Mouse (Mus musculus) lung, embryonic 16.5 days (tissue): Measurements from ENCODE around the gene Kctd7. TPM values are rescaled to one million over a fixed set of nuclear protein-coding genes. Genes with fewer than 3 reads are reported as not detected.
A peak's percentile ranks its signal among the peaks of the same experiment; 100 is the strongest.

ENCODE experiments used
- ATAC-seq: fragments of 200-750 bp; cut with Nextera tagmentation; 2 replicates; pipeline ENCODE4 v1.8.0; 2017; ENCODE audit warnings: low read depth, mild to moderate bottlenecking, moderate library complexity
- H3K27ac ChIP-seq: fragments of 300-500 bp; sonication (generic); 2 replicates; pipeline ENCODE4 v1.5.1; 2014; ENCODE audit warnings: mild to moderate bottlenecking, control low read depth, low read length
- H3K27me3 ChIP-seq: fragments of 300-500 bp; sonication (generic); 2 replicates; pipeline ENCODE4 v1.6.1; 2014; ENCODE audit warnings: low read depth, low read length, mixed read lengths; ENCODE audit not compliant: control insufficient read depth, insufficient read depth
- H3K36me3 ChIP-seq: fragments of 300-500 bp; sonication (generic); 2 replicates; pipeline ENCODE4 v1.6.1; 2014; ENCODE audit warnings: low read length; ENCODE audit not compliant: control insufficient read depth, insufficient read depth
- H3K4me1 ChIP-seq: fragments of 300-500 bp; sonication (generic); replicated peaks from 2 replicates; pipeline ENCODE4 v1.6.1; 2014; ENCODE audit warnings: low read length, mixed read lengths; ENCODE audit not compliant: control insufficient read depth, insufficient read depth
- H3K4me2 ChIP-seq: fragments of 300-500 bp; sonication (generic); 2 replicates; pipeline ENCODE4 v1.6.1; 2014; ENCODE audit warnings: low read depth, low read length, control low read depth
- H3K4me3 ChIP-seq: fragments of 300-500 bp; sonication (generic); 2 replicates; pipeline ENCODE4 v1.5.1; 2014; ENCODE audit warnings: mild to moderate bottlenecking, low read length, control low read depth
- H3K9ac ChIP-seq: fragments of 300-500 bp; sonication (generic); 2 replicates; pipeline ENCODE4 v1.6.1; 2014; ENCODE audit warnings: low read length, control low read depth
- H3K9me3 ChIP-seq: fragments of 300-500 bp; sonication (generic); 2 replicates; pipeline ENCODE4 v1.6.1; 2016; ENCODE audit warnings: low read length; ENCODE audit not compliant: control insufficient read depth
- WGBS: fragments of 180-500 bp; shearing (Covaris S2); extraction: QIAGEN DNeasy Blood & Tissue Kit; methylation state at CpG from one replicate; pipeline ENCODE4 v1.1.7; 2014; 5-methylcytosine and 5-hydroxymethylcytosine counted together
- polyA plus RNA-seq: library from polyadenylated mRNA; unstranded; fragments of >200 nt; fragmentation: Nextera tagmentation; extraction: Ambion mirVana; gene quantifications from 2 replicates; pipeline ENCODE4 v1.2.1, GENCODE M21; 2015

The Kctd7 gene
- polyA plus RNA-seq, 1 experiment from 2014 or later: 6.1 TPM

DNA sequence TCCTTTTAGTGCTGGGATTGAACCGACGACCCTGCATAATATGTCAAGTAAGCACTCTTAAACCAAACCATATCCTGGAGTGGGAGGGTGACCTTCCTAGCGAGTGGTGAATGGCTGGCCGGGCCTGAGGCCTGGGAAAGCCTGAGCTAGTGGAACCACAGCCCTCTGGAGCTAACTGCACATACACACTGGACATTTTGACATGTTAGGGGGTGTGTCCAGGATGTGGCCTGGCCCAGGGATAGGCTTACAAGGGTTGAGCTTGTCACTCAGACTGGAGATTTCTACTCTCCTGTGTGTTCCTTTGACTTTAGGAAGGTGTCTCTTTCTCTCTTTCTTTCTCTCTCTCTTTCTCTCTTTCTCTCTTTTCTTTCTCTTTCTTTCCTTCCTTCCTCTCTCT lies 13.9 kb downstream of the Kctd7 start:
- ATAC-seq: no peak

DNA sequence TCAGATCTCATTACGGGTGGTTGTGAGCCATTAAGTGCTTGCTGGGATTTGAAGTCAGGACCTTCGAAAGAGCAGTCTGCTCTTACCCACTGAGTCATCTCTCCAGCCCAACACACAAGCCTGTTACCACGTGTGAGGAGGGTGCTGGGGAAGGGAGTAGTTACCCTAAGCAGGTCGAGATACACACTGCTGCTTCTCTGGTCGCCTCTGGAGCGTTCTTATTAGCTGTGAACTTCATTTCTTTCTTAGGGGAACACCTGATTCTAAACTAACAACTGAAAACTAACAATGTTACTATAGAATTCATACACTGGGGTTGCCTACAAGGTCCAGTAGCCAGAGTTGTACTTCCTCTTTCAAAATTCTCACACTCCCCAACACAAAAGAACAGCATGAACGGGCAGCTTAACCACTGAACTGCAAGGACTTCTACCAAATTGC lies 15.1 kb downstream of the Kctd7 start:
- ATAC-seq: no peak
- WGBS: 55% methylated on average over 7 of the region's 7 CpGs
- no peak overlapping the region for H3K27ac ChIP-seq

More for the DNA sequence above, 13.9 kb downstream of the Kctd7 start:
- Histone ChIP-seq H3K36me3 (no peaks in the 10 kb centered on the region), H3K4me1 (no peaks in the 10 kb centered on the region), H3K27ac (no peak overlapping the region), H3K9ac (no peak overlapping the region), H3K4me2 (no peak overlapping the region), H3K9me3 (no peaks in the 10 kb centered on the region), H3K4me3 (no peak overlapping the region), H3K27me3 (no peaks in the 10 kb centered on the region)
- 68% methylated on average over 4 of the region's 4 CpGs for WGBS

DNA sequence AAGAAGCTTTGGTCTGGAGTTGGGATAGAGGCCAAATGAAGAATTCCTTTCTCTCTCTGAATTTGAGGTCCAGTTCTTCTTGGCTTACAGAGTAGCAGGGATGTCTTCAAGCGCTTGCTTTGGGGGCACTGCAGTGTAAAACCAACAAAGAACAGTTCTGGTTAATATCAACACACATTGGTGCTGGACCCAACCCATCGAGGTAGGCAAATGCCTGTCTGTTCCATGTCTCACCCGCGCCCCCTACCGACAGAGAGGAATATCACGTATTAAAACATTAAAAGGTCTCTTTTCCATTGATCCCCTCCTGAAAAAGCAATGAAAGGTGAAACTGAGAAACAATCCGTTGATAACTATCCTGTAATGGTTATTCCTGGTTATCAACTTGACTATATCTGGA lies 19.0 kb downstream of the Kctd7 start:
- 3% methylated on average over 7 of the region's 7 CpGs for WGBS
- Histone ChIP-seq H3K27ac (no peak overlapping the region), H3K4me1 (no peaks in the 10 kb centered on the region), H3K4me2 (no peak overlapping the region), H3K36me3 (no peaks in the 10 kb centered on the region), H3K4me3 (no peak overlapping the region), H3K27me3 (no peaks in the 10 kb centered on the region), H3K9me3 (no peaks in the 10 kb centered on the region), H3K9ac (no peak overlapping the region)
- no peak for ATAC-seq

More for the DNA sequence above, 15.1 kb downstream of the Kctd7 start:
- no peaks in the 10 kb centered on the region for H3K36me3 ChIP-seq
- no peaks in the 10 kb centered on the region for H3K4me1 ChIP-seq
- H3K4me3 ChIP-seq: no peak overlapping the region
- H3K9ac ChIP-seq: no peak overlapping the region
- no peaks in the 10 kb centered on the region for H3K27me3 ChIP-seq
- H3K4me2 ChIP-seq: no peak overlapping the region
- no peaks in the 10 kb centered on the region for H3K9me3 ChIP-seq

DNA sequence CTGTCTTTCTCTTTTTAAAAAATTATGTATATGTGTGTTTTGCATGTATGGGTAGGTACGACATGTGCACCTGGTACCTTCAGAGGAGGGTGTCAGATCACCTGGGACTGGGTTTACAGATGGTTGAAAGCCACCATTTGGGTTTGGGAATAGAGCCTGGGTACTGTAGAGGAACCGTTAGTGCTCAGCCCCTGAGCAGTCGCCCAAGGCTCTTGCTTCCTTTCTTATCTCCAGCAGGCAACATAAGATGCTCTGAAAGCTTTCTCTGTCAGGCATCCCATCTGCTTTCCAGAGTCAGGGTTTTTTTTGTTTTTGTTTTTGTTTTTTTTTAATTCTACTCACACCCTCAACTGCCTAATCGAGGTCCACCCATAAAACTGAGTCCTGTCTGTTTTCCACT lies 20.6 kb downstream of the Kctd7 start:
- Histone ChIP-seq H3K4me2 (no peak overlapping the region), H3K9me3 (no peaks in the 10 kb centered on the region), H3K27ac (no peak overlapping the region), H3K4me1 (no peaks in the 10 kb centered on the region), H3K4me3 (no peak overlapping the region), H3K27me3 (no peaks in the 10 kb centered on the region), H3K36me3 (no peaks in the 10 kb centered on the region), H3K9ac (no peak overlapping the region; the same call in 1 of the 2 replicates)
- no peak for ATAC-seq
- 62% methylated on average over 4 of the region's 4 CpGs for WGBS

DNA sequence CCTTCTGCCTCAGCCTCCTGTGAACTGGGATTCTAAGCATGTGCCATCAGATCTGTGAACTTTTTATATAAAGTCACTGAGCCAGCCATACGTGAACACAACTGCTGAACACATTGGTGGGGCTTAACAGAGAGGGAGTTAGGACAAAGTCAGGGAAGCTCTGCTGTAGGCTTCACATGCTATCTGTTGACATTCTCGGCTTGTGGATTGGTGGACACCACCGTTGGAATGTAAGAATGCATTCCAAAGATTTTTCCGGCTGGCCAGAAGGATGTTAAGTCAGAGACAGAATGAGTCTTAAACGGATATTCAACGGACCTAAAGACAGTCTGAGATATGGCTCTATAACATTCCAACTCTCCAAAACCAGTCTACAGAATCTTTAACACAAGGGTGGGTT lies 24.4 kb downstream of the Kctd7 start:
- 19% methylated on average over 6 of the region's 6 CpGs for WGBS
- Histone ChIP-seq H3K4me3 (no peak overlapping the region), H3K27ac (no peak overlapping the region), H3K36me3 (no peaks in the 10 kb centered on the region), H3K4me2 (no peak overlapping the region), H3K9me3 (no peaks in the 10 kb centered on the region), H3K27me3 (no peaks in the 10 kb centered on the region), H3K9ac (no peak overlapping the region), H3K4me1 (peaks cover 16% of the 10 kb centered on the region)
- ATAC-seq: no peak

DNA sequence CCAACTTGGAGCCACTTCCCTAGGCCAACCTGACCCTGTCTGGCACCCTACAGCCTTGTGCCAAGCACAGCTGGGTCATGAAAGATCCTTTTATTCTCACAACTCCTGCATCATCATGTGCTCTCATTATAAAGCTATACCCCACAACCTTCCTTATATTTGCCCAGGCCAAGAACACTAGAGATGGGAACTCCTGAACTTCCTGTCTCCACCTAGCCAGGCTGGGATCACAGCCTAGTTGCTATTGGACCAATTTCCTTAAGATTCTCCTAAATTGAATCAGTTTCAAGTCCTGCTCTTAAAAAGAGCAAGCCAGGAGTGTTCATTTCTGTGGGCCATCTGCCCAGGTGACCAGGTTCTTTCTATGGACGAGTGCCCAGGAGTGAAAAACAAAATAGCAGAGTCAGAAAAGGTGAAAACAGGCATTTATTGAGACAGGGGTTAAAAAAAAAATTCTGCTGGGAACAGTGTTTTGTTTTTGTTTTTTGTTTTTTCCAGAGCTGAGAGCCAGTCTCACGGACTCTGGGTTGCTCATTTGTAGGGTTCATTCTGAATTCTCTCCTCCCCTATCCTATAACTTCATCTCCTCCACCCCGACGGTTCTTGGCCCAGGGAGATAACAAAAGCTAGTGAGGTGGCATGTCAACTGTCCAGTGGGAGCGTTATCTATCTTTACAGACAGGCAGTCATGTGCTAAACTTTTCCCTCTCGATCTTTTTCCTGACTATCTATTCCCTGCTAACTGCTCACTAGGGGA lies 26.2 kb downstream of the Kctd7 start:
- WGBS: 9% methylated on average over 6 of the region's 6 CpGs
- Histone ChIP-seq H3K4me3 (peak overlapping the region; percentile 93), H3K9me3 (no peaks in the 10 kb centered on the region), H3K4me2 (peak overlapping the region; percentile 72), H3K27ac (peak overlapping the region; percentile 94), H3K27me3 (no peaks in the 10 kb centered on the region), H3K4me1 (peaks cover 16% of the 10 kb centered on the region), H3K36me3 (no peaks in the 10 kb centered on the region), H3K9ac (peak overlapping the region; percentile 78)
- peak; percentile 12 for ATAC-seq

DNA sequence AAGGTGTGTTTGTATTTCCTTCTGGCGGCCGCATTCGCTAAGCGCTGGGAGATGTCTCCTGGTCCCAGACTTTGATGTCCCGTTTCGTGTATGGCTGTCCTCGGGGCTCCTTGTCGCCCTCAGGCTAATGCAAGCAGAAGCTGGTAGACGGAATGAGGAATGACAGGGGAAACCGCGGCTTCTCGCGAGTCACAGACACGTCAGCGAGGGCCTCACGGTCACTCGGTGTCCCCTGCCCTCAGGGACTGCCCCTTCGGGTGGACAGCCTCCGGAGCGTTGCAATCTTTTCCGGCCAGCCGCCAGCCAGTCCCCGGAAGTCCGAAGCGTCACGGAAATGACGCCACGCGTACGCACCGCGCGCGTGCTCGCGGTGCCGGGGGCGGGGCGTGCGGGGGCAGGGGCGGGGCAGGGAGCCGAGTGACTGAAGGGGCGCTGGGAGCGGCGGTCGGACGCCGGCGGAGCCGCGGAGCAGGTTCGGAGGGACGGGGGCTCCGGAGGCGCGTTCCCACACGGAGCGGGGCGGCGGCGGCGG lies 26.8 kb downstream of the Kctd7 start, which contains the start of gene Rabgef1:
TSS of gene Rabgef1 (plus strand) at position 376 of the 532 bp plus-strand sequence.
- peak; percentile 96 for ATAC-seq
- no peaks in the 10 kb centered on the region for H3K36me3 ChIP-seq
- 0% methylated on average over 36 of the region's 62 CpGs for WGBS
- no peaks in the 10 kb centered on the region for H3K27me3 ChIP-seq
- peak within 1 kb of the TSS; percentile 78 for H3K9ac ChIP-seq
- H3K4me1 ChIP-seq: peaks cover 16% of the 10 kb centered on the region
- no peaks in the 10 kb centered on the region for H3K9me3 ChIP-seq
- peak within 1 kb of the TSS; percentile 73 for H3K4me2 ChIP-seq
- H3K27ac ChIP-seq: peak within 1 kb of the TSS; percentile 94
- peak within 1 kb of the TSS; percentile 93 for H3K4me3 ChIP-seq

DNA sequence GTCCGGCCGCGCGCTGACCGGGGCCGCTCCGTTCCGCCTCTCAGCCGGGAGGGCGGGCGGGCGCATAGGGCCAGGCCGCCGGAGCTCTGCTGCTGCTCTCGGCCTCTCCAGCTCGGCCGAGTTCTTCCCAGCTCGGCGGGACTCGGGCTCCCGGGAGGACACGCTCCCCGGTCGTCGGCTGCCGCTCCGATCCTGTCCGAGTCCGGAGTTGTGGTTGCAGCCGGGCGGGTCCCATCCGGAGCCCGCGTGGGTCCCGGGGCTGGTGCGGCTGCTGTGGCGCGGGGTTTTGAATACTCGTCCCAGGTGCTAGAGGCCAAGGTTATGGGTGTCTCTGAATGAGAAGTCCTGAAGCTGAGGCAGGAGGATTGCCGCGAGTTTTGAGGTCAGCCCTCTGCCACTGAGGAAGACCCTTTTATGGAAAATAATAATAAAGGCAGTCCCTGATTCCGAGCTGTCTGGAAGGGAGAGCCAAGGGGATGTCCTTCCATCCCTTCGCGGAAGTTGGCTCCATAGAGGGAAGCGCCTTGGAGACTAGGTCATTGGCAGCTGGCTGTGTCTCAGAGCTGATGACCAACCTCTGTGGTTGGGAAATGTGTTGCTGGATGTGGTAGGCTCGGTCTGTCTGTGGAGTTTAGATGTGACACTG lies 27.4 kb downstream of the Kctd7 start:
- Histone ChIP-seq H3K36me3 (no peaks in the 10 kb centered on the region), H3K27me3 (no peaks in the 10 kb centered on the region), H3K27ac (peak overlapping the region; percentile 73), H3K4me3 (peak overlapping the region; percentile 93), H3K4me2 (peak overlapping the region; percentile 73), H3K9me3 (no peaks in the 10 kb centered on the region), H3K9ac (peak overlapping the region; percentile 78), H3K4me1 (peaks cover 16% of the 10 kb centered on the region)
- WGBS: under 1% methylated on average over 34 of the region's 46 CpGs
- ATAC-seq: peak; percentile 80

DNA sequence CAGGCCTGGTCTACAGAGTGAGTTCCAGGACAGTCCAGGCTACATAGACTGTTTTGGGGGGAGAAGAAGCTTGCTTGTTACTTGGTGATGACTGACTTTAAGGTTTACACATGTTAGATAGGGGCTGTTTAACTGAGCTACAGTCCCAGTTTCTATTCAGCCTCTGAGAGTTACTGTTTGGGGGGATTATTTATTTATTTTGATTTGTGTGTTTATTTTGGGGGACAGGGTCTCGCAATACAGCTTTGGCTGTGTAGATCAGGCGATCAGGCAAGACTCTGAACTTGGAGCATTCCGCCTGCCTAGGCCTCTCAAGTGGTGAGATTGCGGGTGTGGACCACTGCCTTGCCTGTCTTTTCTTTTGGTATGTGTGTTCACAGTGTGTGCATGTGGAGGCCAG lies 28.4 kb downstream of the Kctd7 start:
- Histone ChIP-seq H3K9me3 (no peaks in the 10 kb centered on the region), H3K27me3 (no peaks in the 10 kb centered on the region), H3K27ac (no peak overlapping the region), H3K9ac (peak overlapping the region; percentile 78), H3K36me3 (no peaks in the 10 kb centered on the region), H3K4me2 (peak overlapping the region; percentile 73), H3K4me1 (peaks cover 19% of the 10 kb centered on the region), H3K4me3 (peak overlapping the region; percentile 93)
- WGBS: 79% methylated on average over 4 of the region's 4 CpGs
- no peak for ATAC-seq
